Mouse (Mus musculus): ENCODE data around the gene Tef.

Gene Tef

GRCm38 (mm10) chr15:81800391-81800790, 1.8 kb upstream of the Tef start:
- DNase-seq, result no peak

- DNase-seq, result peak in 1 of 2 experiments; percentile 86
These were observed 725 bp downstream of the Tef start for GRCm38 (mm10) chr15:81802941-81803351.

- DNase-seq, result no peak
These were observed 1.3 kb downstream of the Tef start for GRCm38 (mm10) chr15:81803425-81803951.

- DNase-seq, result no peak
These were observed 2.0 kb downstream of the Tef start for GRCm38 (mm10) chr15:81804172-81804571.

GRCm38 (mm10) chr15:81804883-81805282, 2.7 kb downstream of the Tef start:
- no peak for DNase-seq

GRCm38 (mm10) chr15:81805624-81806023, 3.4 kb downstream of the Tef start:
- peak; percentile 36 to 57 for DNase-seq

GRCm38 (mm10) chr15:81806621-81807404, 4.6 kb downstream of the Tef start:
- peak in 1 of 2 experiments; percentile 22 for DNase-seq

GRCm38 (mm10) chr15:81808799-81809198, 6.6 kb downstream of the Tef start:
- no peak for DNase-seq

- DNase-seq, result no peak
These were observed 7.3 kb downstream of the Tef start for GRCm38 (mm10) chr15:81809550-81809949.

- DNase-seq, result peak; percentile 88 to 92
These were observed 7.9 kb downstream of the Tef start for GRCm38 (mm10) chr15:81810150-81810549.

GRCm38 (mm10) chr15:81810671-81811598, 8.7 kb downstream of the Tef start:
- peak; percentile 99 to 100 for DNase-seq

GRCm38 (mm10) chr15:81811599-81811996, 9.4 kb downstream of the Tef start:
- no peak for DNase-seq

- peak in 1 of 2 experiments; percentile 47 for DNase-seq
These were observed 10.1 kb downstream of the Tef start for GRCm38 (mm10) chr15:81812287-81812686.

- DNase-seq, result peak in 1 of 2 experiments; percentile 15
These were observed 10.7 kb downstream of the Tef start for GRCm38 (mm10) chr15:81812696-81813631.

GRCm38 (mm10) chr15:81813986-81814705, 11.9 kb downstream of the Tef start:
- DNase-seq, result peak in 1 of 2 experiments; percentile 9

GRCm38 (mm10) chr15:81814716-81815370, 12.6 kb downstream of the Tef start:
- peak; percentile 63 to 70 for DNase-seq

GRCm38 (mm10) chr15:81818404-81818803, 16.2 kb downstream of the Tef start:
- DNase-seq, result no peak

- DNase-seq, result no peak
These were observed 20.4 kb downstream of the Tef start for GRCm38 (mm10) chr15:81822631-81823030.

GRCm38 (mm10) chr15:81824832-81825231, 22.6 kb downstream of the Tef start:
- DNase-seq, result no peak

GRCm38 (mm10) chr15:81828426-81829207, 26.4 kb downstream of the Tef start:
- DNase-seq, result no peak

Measured in cerebellum, postnatal 14 days (tissue).